Mouse (Mus musculus) ES-E14 (cell line): ENCODE data around the gene Llgl2. TPM values are rescaled to one million over a fixed set of nuclear protein-coding genes. Genes with fewer than 3 reads are reported as not detected.

Experiments used
- DNase-seq: peaks from one replicate; pipeline ENCODE4 v3.0.0-alpha.2; 2013; ENCODE audit warnings: low read depth, low spot score
- H3K27ac ChIP-seq: 2 replicates; pipeline ENCODE4 v1.5.1; 2012; ENCODE audit warnings: low read depth, mild to moderate bottlenecking, low read length, moderate library complexity, mixed read lengths; ENCODE audit not compliant: poor library complexity, insufficient read depth, severe bottlenecking
- H3K36me3 ChIP-seq: 2 replicates; pipeline ENCODE4 v1.6.1; 2012; ENCODE audit warnings: mild to moderate bottlenecking, low read length, moderate library complexity, mixed read lengths; ENCODE audit not compliant: control insufficient read depth, poor library complexity, insufficient read depth, severe bottlenecking
- H3K4me1 ChIP-seq, 2 experiments: fragments of 150-350 bp in 1 of 2; sonication (generic) in 1 of 2; 2 replicates each; pipeline ENCODE4 v1.6.1; 2012; ENCODE audit warnings: low read length in 2 of 2, mild to moderate bottlenecking in 1 of 2, mixed read lengths in 1 of 2; ENCODE audit not compliant: control insufficient read depth in 2 of 2, insufficient read depth in 2 of 2, poor library complexity in 1 of 2
- H3K4me3 ChIP-seq, 2 experiments: fragments of 150-350 bp in 1 of 2; sonication (generic) in 1 of 2; 2 replicates each; pipeline ENCODE4 v1.5.1; 2012; ENCODE audit warnings: low read length in 2 of 2, low read depth in 1 of 2, mild to moderate bottlenecking in 1 of 2, mixed read lengths in 1 of 2; ENCODE audit not compliant: insufficient read depth in 1 of 2, poor library complexity in 1 of 2, severe bottlenecking in 1 of 2
- H3K9ac ChIP-seq: 2 replicates; pipeline ENCODE4 v1.6.1; 2012; ENCODE audit warnings: low read depth, mild to moderate bottlenecking, low read length, mixed read lengths; ENCODE audit not compliant: poor library complexity, insufficient read depth, severe bottlenecking
- H3K9me3 ChIP-seq: fragments of 150-350 bp; sonication (generic); 2 replicates; pipeline ENCODE4 v1.6.1; 2012; ENCODE audit warnings: low read depth, mild to moderate bottlenecking, low read length; ENCODE audit not compliant: control insufficient read depth, insufficient read depth
- CHD2 ChIP-seq: IDR thresholded peaks from 2 replicates; pipeline ENCODE4 v1.6.1; 2014; ENCODE audit warnings: mild to moderate bottlenecking, low read depth, low read length, inconsistent platforms
- HCFC1 ChIP-seq: IDR thresholded peaks from 2 replicates; pipeline ENCODE4 v1.6.1; 2012; ENCODE audit warnings: low read length, inconsistent platforms, borderline replicate concordance; ENCODE audit not compliant: insufficient read depth
- MAFK ChIP-seq: IDR thresholded peaks from 2 replicates; pipeline ENCODE4 v1.6.1; 2014; ENCODE audit warnings: mild to moderate bottlenecking, low read depth, low read length, inconsistent platforms; ENCODE audit not compliant: insufficient read depth
- ZC3H11A ChIP-seq: IDR thresholded peaks from 2 replicates; pipeline ENCODE4 v1.6.1; 2012; ENCODE audit warnings: low read depth, mild to moderate bottlenecking, inconsistent platforms, low read length, borderline replicate concordance
- ZNF384 ChIP-seq: IDR thresholded peaks from 2 replicates; pipeline ENCODE4 v1.6.1; 2012; ENCODE audit warnings: low read depth, low read length, inconsistent platforms
- in situ Hi-C, 2 experiments: fragments of 600-800 bp; cut with MboI; formaldehyde crosslinking; loops; one replicate each; pipeline ENCODE4 v1.15.1; 2025; ENCODE audit warnings: low sequenced_read_pairs in 2 of 2, inconsistent platforms in 1 of 2; ENCODE audit not compliant: unreplicated experiment in 2 of 2
- total RNA-seq: library from RNA; depleted of rRNA; stranded (reverse); fragments of 300-350 nt; gene quantifications from 2 replicates; pipeline ENCODE4 v1.2.3, GENCODE M21; 2012

Gene Llgl2
- total RNA-seq, 1 experiment: 145 TPM

DNA sequence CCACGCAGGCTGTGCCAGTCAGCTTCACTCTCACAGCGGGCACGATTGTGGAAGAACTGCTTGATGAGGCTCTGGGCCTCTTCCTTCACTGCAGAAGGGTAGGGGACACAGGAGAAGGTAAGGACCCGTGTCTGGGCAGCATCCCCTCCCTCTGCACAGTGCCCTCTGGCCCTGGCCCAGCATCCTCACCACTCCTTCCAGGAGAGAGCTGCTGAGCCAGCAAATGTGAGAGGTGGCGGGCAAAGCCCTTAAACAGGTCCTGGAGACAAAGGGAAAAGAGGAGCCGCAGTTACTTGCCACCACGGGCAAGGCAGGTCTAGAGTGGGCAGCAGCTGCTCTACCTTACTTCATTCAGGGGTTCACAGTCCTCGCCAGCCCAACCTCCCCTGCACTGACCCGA is 69.2 kb downstream of the Llgl2 start:
- peaks cover 0 to 20% of the 10 kb centered on the region in 2 experiments; a peak in 2 of 4 replicates for H3K4me1 ChIP-seq
- DNase-seq: no peak
- no peak overlapping the region for H3K27ac ChIP-seq
- no peak overlapping the region for H3K4me3 ChIP-seq
- in situ Hi-C loops: no loop called here
- peaks cover 10% of the 10 kb centered on the region; the same call in 1 of the 2 replicates for H3K36me3 ChIP-seq
- no peak overlapping the region for H3K9ac ChIP-seq
- TF ChIP-seq HCFC1 (no peak), ZNF384 (no peak), MAFK (no peak), ZC3H11A (no peak)
- H3K9me3 ChIP-seq: no peaks in the 10 kb centered on the region

DNA sequence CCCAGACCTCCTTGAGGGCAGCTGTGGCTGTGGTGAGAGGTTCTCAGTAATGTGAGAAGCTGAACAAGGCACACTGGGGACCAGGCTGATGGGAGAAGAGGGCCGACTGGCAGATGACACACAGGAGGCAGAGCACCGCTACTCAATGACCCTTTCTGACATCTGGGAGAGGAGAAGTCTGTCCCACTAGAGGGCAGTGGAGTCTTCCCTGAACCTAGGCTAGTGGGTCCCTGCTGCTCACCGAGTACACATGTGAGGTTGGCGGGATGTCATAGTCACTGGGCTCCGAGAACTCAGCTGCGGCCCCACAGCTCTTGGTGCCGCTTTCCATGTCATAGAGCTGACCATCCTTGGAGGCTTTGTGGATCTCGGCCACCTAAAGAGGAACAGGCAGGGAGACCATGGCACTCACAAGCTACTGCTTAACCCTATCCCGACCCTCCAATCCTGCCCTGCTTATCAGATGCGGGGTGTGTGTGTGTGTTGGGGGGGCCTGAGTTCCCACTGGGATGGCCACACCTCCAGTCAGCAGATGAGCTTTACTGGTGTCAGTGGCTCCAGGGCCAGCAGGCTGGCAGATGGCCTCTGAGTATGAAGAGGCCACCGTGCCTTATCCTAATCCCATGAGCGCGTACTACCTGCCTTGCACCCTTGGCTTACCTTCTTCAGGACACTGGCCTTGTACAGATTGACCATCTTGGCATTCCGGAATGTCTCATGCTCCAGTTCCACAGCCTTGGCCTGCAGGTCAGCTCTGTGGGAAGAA is 71.1 kb downstream of the Llgl2 start:
- no peak for TF ChIP-seq HCFC1
- TF ChIP-seq CHD2: no peak
- TF ChIP-seq ZNF384: no peak
- no peak for TF ChIP-seq ZC3H11A
- TF ChIP-seq MAFK: no peak
- in situ Hi-C loops: no loop called here
- H3K9me3 ChIP-seq: no peaks in the 10 kb centered on the region
- peak; percentile 42 for DNase-seq
- peaks cover 0 to 23% of the 10 kb centered on the region in 2 experiments; a peak in 3 of 4 replicates for H3K4me1 ChIP-seq
- H3K9ac ChIP-seq: no peak overlapping the region
- H3K36me3 ChIP-seq: peaks cover 10% of the 10 kb centered on the region; the same call in 1 of the 2 replicates
- H3K27ac ChIP-seq: no peak overlapping the region
- H3K4me3 ChIP-seq: no peak overlapping the region

- no peak for DNase-seq
- Histone ChIP-seq H3K4me1 (peaks cover 0 to 8% of the 10 kb centered on the region in 2 experiments; a peak in 2 of 4 replicates), H3K36me3 (peaks cover 4% of the 10 kb centered on the region; the same call in 1 of the 2 replicates), H3K9me3 (no peaks in the 10 kb centered on the region), H3K9ac (no peak overlapping the region), H3K4me3 (no peak overlapping the region), H3K27ac (no peak overlapping the region)
- in situ Hi-C loops: no loop called here
- TF ChIP-seq ZC3H11A (no peak), ZNF384 (no peak), HCFC1 (no peak), MAFK (no peak), CHD2 (no peak)
These were observed 74.6 kb downstream of the Llgl2 start for GRCm38 (mm10) chr11:115898446-115898845.

GRCm38 (mm10) chr11:115898886-115899285 is 75.0 kb downstream of the Llgl2 start:
- in situ Hi-C loops: no loop called here
- H3K4me3 ChIP-seq: no peak overlapping the region
- no peak for TF ChIP-seq MAFK
- no peak for TF ChIP-seq CHD2
- TF ChIP-seq ZC3H11A: no peak
- TF ChIP-seq ZNF384: no peak
- no peak for TF ChIP-seq HCFC1
- no peak overlapping the region for H3K27ac ChIP-seq
- peaks cover 4% of the 10 kb centered on the region; the same call in 1 of the 2 replicates for H3K36me3 ChIP-seq
- DNase-seq: no peak
- no peaks in the 10 kb centered on the region for H3K9me3 ChIP-seq
- H3K9ac ChIP-seq: no peak overlapping the region
- H3K4me1 ChIP-seq: peaks cover 0 to 11% of the 10 kb centered on the region in 2 experiments; a peak in 2 of 4 replicates
